Mouse (Mus musculus): ENCODE data around the gene Fggy. TPM values are rescaled to one million over a fixed set of nuclear protein-coding genes. Genes with fewer than 3 reads are reported as not detected.

Fggy gene
- polyA plus RNA-seq, 1 experiment = 189 TPM

GRCm38 (mm10) chr4:95830320-95830719 lies 273.0 kb downstream of the Fggy start:
- no peak overlapping the region for H3K4me3 ChIP-seq (ENCODE audit: insufficient read depth, low read depth, low read length)
- 88% methylated on average over 2 of the region's 2 CpGs for WGBS
- H3K4me1 ChIP-seq (ENCODE audit: control insufficient read depth, insufficient read depth, low read length) = no peaks in the 10 kb centered on the region
- no peak for TF ChIP-seq CTCF (conservative IDR thresholded peaks at IDR 0.05; ENCODE audit: insufficient read depth, insufficient read length, low read depth, low read length)
- no peak for TF ChIP-seq POLR2A (IDR thresholded peaks at IDR 0.05; ENCODE audit: low read depth, low read length)
- H3K36me3 ChIP-seq (ENCODE audit: control insufficient read depth, insufficient read depth, low read length) = no peaks in the 10 kb centered on the region
- H3K27ac ChIP-seq (ENCODE audit: insufficient read depth, low read depth, low read length) = no peak overlapping the region
- H3K27me3 ChIP-seq (replicated peaks; ENCODE audit: control insufficient read depth, insufficient read depth, low read length) = no peaks in the 10 kb centered on the region
- no peak for DNase-seq

GRCm38 (mm10) chr4:95839860-95840259 lies 282.6 kb downstream of the Fggy start:
- no peak overlapping the region for H3K4me3 ChIP-seq (ENCODE audit: insufficient read depth, low read depth, low read length)
- H3K4me1 ChIP-seq (ENCODE audit: control insufficient read depth, insufficient read depth, low read length) = no peaks in the 10 kb centered on the region
- DNase-seq = no peak
- H3K27me3 ChIP-seq (replicated peaks; ENCODE audit: control insufficient read depth, insufficient read depth, low read length) = peaks cover 1% of the 10 kb centered on the region; the same call in 1 of the 2 replicates
- peaks cover 3% of the 10 kb centered on the region; the same call in 1 of the 2 replicates for H3K36me3 ChIP-seq (ENCODE audit: control insufficient read depth, insufficient read depth, low read length)
- no peak overlapping the region for H3K27ac ChIP-seq (ENCODE audit: insufficient read depth, low read depth, low read length)
- TF ChIP-seq POLR2A (IDR thresholded peaks at IDR 0.05; ENCODE audit: low read depth, low read length) (no peak), CTCF (conservative IDR thresholded peaks at IDR 0.05; ENCODE audit: insufficient read depth, insufficient read length, low read depth, low read length) (no peak)
- 87% methylated on average over 1 of the region's 1 CpGs for WGBS

- TF ChIP-seq CTCF (conservative IDR thresholded peaks at IDR 0.05; ENCODE audit: insufficient read depth, insufficient read length, low read depth, low read length) (no peak), POLR2A (IDR thresholded peaks at IDR 0.05; ENCODE audit: low read depth, low read length) (no peak)
- H3K27me3 ChIP-seq (replicated peaks; ENCODE audit: control insufficient read depth, insufficient read depth, low read length) = peaks cover 1% of the 10 kb centered on the region; the same call in 1 of the 2 replicates
- no peak overlapping the region for H3K27ac ChIP-seq (ENCODE audit: insufficient read depth, low read depth, low read length)
- 85% methylated on average over 6 of the region's 6 CpGs for WGBS
- no peak overlapping the region for H3K4me3 ChIP-seq (ENCODE audit: insufficient read depth, low read depth, low read length)
- H3K36me3 ChIP-seq (ENCODE audit: control insufficient read depth, insufficient read depth, low read length) = peaks cover 3% of the 10 kb centered on the region; the same call in 1 of the 2 replicates
- H3K4me1 ChIP-seq (ENCODE audit: control insufficient read depth, insufficient read depth, low read length) = peaks cover 5% of the 10 kb centered on the region
- no peak for DNase-seq
These were observed 283.2 kb downstream of the Fggy start for GRCm38 (mm10) chr4:95840389-95841053.

GRCm38 (mm10) chr4:95845981-95846617 lies 288.8 kb downstream of the Fggy start:
- H3K36me3 ChIP-seq (ENCODE audit: control insufficient read depth, insufficient read depth, low read length) = no peaks in the 10 kb centered on the region; the same call in 1 of the 2 replicates
- 42% methylated on average over 6 of the region's 6 CpGs for WGBS
- TF ChIP-seq CTCF (conservative IDR thresholded peaks at IDR 0.05; ENCODE audit: insufficient read depth, insufficient read length, low read depth, low read length) = no peak
- TF ChIP-seq POLR2A (IDR thresholded peaks at IDR 0.05; ENCODE audit: low read depth, low read length) = no peak
- peak; percentile 28 for DNase-seq
- no peak overlapping the region for H3K4me3 ChIP-seq (ENCODE audit: insufficient read depth, low read depth, low read length)
- peak overlapping the region; percentile 64; the same call in 1 of the 2 replicates for H3K27ac ChIP-seq (ENCODE audit: insufficient read depth, low read depth, low read length)
- no peaks in the 10 kb centered on the region for H3K27me3 ChIP-seq (replicated peaks; ENCODE audit: control insufficient read depth, insufficient read depth, low read length)
- peaks cover 27% of the 10 kb centered on the region for H3K4me1 ChIP-seq (ENCODE audit: control insufficient read depth, insufficient read depth, low read length)

GRCm38 (mm10) chr4:95847219-95847618 lies 289.9 kb downstream of the Fggy start:
- TF ChIP-seq POLR2A (IDR thresholded peaks at IDR 0.05; ENCODE audit: low read depth, low read length) = no peak
- no peak for TF ChIP-seq CTCF (conservative IDR thresholded peaks at IDR 0.05; ENCODE audit: insufficient read depth, insufficient read length, low read depth, low read length)
- Histone ChIP-seq H3K4me3 (ENCODE audit: insufficient read depth, low read depth, low read length) (no peak overlapping the region), H3K27ac (ENCODE audit: insufficient read depth, low read depth, low read length) (peak overlapping the region; percentile 51; the same call in 1 of the 2 replicates), H3K4me1 (ENCODE audit: control insufficient read depth, insufficient read depth, low read length) (peaks cover 27% of the 10 kb centered on the region), H3K36me3 (ENCODE audit: control insufficient read depth, insufficient read depth, low read length) (no peaks in the 10 kb centered on the region; the same call in 1 of the 2 replicates), H3K27me3 (replicated peaks; ENCODE audit: control insufficient read depth, insufficient read depth, low read length) (no peaks in the 10 kb centered on the region)
- peak; percentile 51 for DNase-seq

- peak overlapping the region; percentile 51; the same call in 1 of the 2 replicates for H3K27ac ChIP-seq (ENCODE audit: insufficient read depth, low read depth, low read length)
- no peaks in the 10 kb centered on the region; the same call in 1 of the 2 replicates for H3K36me3 ChIP-seq (ENCODE audit: control insufficient read depth, insufficient read depth, low read length)
- H3K4me3 ChIP-seq (ENCODE audit: insufficient read depth, low read depth, low read length) = no peak overlapping the region
- WGBS = 83% methylated on average over 3 of the region's 3 CpGs
- no peaks in the 10 kb centered on the region for H3K27me3 ChIP-seq (replicated peaks; ENCODE audit: control insufficient read depth, insufficient read depth, low read length)
- peaks cover 27% of the 10 kb centered on the region for H3K4me1 ChIP-seq (ENCODE audit: control insufficient read depth, insufficient read depth, low read length)
- no peak for TF ChIP-seq POLR2A (IDR thresholded peaks at IDR 0.05; ENCODE audit: low read depth, low read length)
- TF ChIP-seq CTCF (conservative IDR thresholded peaks at IDR 0.05; ENCODE audit: insufficient read depth, insufficient read length, low read depth, low read length) = no peak
- no peak for DNase-seq
These were observed 290.4 kb downstream of the Fggy start for GRCm38 (mm10) chr4:95847664-95848063.

GRCm38 (mm10) chr4:95849497-95849896 lies 292.2 kb downstream of the Fggy start:
- TF ChIP-seq POLR2A (IDR thresholded peaks at IDR 0.05; ENCODE audit: low read depth, low read length) (no peak), CTCF (conservative IDR thresholded peaks at IDR 0.05; ENCODE audit: insufficient read depth, insufficient read length, low read depth, low read length) (no peak)
- no peak for DNase-seq
- Histone ChIP-seq H3K27me3 (replicated peaks; ENCODE audit: control insufficient read depth, insufficient read depth, low read length) (no peaks in the 10 kb centered on the region), H3K4me3 (ENCODE audit: insufficient read depth, low read depth, low read length) (no peak overlapping the region), H3K36me3 (ENCODE audit: control insufficient read depth, insufficient read depth, low read length) (no peaks in the 10 kb centered on the region; the same call in 1 of the 2 replicates), H3K4me1 (ENCODE audit: control insufficient read depth, insufficient read depth, low read length) (peaks cover 27% of the 10 kb centered on the region), H3K27ac (ENCODE audit: insufficient read depth, low read depth, low read length) (no peak overlapping the region)
- WGBS = 77% methylated on average over 5 of the region's 5 CpGs

All from kidney, adult 2 months (tissue).